Mouse (Mus musculus): Measurements from ENCODE around the gene Grip1.

DNA sequence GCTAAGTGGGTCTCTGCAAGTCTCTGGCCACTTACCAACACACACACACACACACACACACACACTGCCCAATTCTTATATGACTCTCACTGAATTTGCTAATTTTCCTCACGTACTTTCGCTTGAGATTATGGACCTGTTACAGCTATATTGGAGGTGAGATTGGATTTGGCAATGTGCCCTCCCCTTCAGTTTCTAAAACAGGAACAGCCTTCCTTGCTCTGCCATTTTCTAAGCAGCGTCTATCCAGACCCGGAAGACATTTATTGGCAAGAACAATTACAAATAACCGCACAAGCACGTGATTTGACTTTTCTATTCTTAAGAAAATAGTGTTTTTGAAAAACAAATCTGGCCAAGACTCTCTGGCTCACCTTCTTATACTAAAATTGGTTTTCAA, 590.6 kb downstream of the Grip1 start:
- TF ChIP-seq CTCF (IDR thresholded peaks at IDR 0.05) (no peak), EP300 (IDR thresholded peaks at IDR 0.05) (no peak)
